Mouse (Mus musculus): ENCODE data around the gene 3110040N11Rik. TPM values are rescaled to one million over a fixed set of nuclear protein-coding genes. Genes with fewer than 3 reads are reported as not detected.
"Not testable (repeated sequence)": the region's sequence is repeated elsewhere in the genome, so short reads cannot be mapped to it uniquely, and the experiment has no call there.

3110040N11Rik gene
- 30.3 and 31.0 TPM in 2 replicates for polyA plus RNA-seq (2015; fragmentation: Nextera tagmentation; extraction: Ambion mirVana)

- DNase-seq (ENCODE audit: low spot score), result peak; percentile 94
- H3K27ac ChIP-seq (ENCODE audit: low read length), result peak within 1 kb of the TSS; percentile 93
- peak within 1 kb of the TSS; percentile 56 for H3K9ac ChIP-seq (replicated peaks; ENCODE audit: low read depth)
- no peaks in the 10 kb centered on the region for H3K9me3 ChIP-seq (ENCODE audit: low read length)
- WGBS, result 2% methylated on average over 37 of the region's 38 CpGs
- H3K36me3 ChIP-seq (ENCODE audit: insufficient read depth, low read length), result no peaks in the 10 kb centered on the region
- H3K4me2 ChIP-seq (replicated peaks; ENCODE audit: low read depth, low read length), result peak within 1 kb of the TSS; percentile 75
- H3K4me1 ChIP-seq (ENCODE audit: insufficient read depth, low read depth, low read length), result no peaks in the 10 kb centered on the region
- ATAC-seq, result peak; percentile 98
- no peaks in the 10 kb centered on the region for H3K27me3 ChIP-seq (replicated peaks; ENCODE audit: insufficient read depth, low read length)
- peak within 1 kb of the TSS; percentile 57 for H3K4me3 ChIP-seq (ENCODE audit: low read depth, low read length)
- peak; percentile 71 for TF ChIP-seq CTCF (IDR thresholded peaks at IDR 0.05)
- TF ChIP-seq EP300 (IDR thresholded peaks at IDR 0.05), result no peak
Observed at GRCm38 (mm10) chr7:81789095-81789757, at the start of gene 3110040N11Rik. 3110040N11Rik (minus strand) TSS chr7:81789478.

GRCm38 (mm10) chr7:81837771-81838170 lies 48.5 kb upstream of the 3110040N11Rik start:
- not testable (repeated sequence) for H3K4me1 ChIP-seq (ENCODE audit: insufficient read depth, low read depth, low read length); H3K27me3 ChIP-seq (replicated peaks; ENCODE audit: insufficient read depth, low read length); H3K36me3 ChIP-seq (ENCODE audit: insufficient read depth, low read length); H3K9me3 ChIP-seq (ENCODE audit: low read length); ATAC-seq; H3K27ac ChIP-seq (ENCODE audit: low read length); H3K9ac ChIP-seq (replicated peaks; ENCODE audit: low read depth); H3K4me2 ChIP-seq (replicated peaks; ENCODE audit: low read depth, low read length); H3K4me3 ChIP-seq (ENCODE audit: low read depth, low read length); DNase-seq (ENCODE audit: low spot score)
- WGBS, result 82% methylated on average over 5 of the region's 5 CpGs

- H3K4me2 ChIP-seq (replicated peaks; ENCODE audit: low read depth, low read length), result no peak overlapping the region
- DNase-seq (ENCODE audit: low spot score) (no peak), ATAC-seq (no peak)
- no peak overlapping the region for H3K27ac ChIP-seq (ENCODE audit: low read length)
- H3K9ac ChIP-seq (replicated peaks; ENCODE audit: low read depth), result no peak overlapping the region
- no peak overlapping the region for H3K4me3 ChIP-seq (ENCODE audit: low read depth, low read length)
- no peaks in the 10 kb centered on the region for H3K36me3 ChIP-seq (ENCODE audit: insufficient read depth, low read length)
- 79% methylated on average over 5 of the region's 5 CpGs for WGBS
- TF ChIP-seq CTCF (IDR thresholded peaks at IDR 0.05) (no peak), EP300 (IDR thresholded peaks at IDR 0.05) (no peak)
- no peaks in the 10 kb centered on the region for H3K27me3 ChIP-seq (replicated peaks; ENCODE audit: insufficient read depth, low read length)
- no peaks in the 10 kb centered on the region for H3K4me1 ChIP-seq (ENCODE audit: insufficient read depth, low read depth, low read length)
- H3K9me3 ChIP-seq (ENCODE audit: low read length), result no peaks in the 10 kb centered on the region
Observed at GRCm38 (mm10) chr7:81835430-81835829, 46.2 kb upstream of the 3110040N11Rik start.

- Histone ChIP-seq H3K4me3 (ENCODE audit: low read depth, low read length) (no peak overlapping the region), H3K9me3 (ENCODE audit: low read length) (no peaks in the 10 kb centered on the region), H3K9ac (replicated peaks; ENCODE audit: low read depth) (no peak overlapping the region), H3K4me1 (ENCODE audit: insufficient read depth, low read depth, low read length) (no peaks in the 10 kb centered on the region), H3K27me3 (replicated peaks; ENCODE audit: insufficient read depth, low read length) (no peaks in the 10 kb centered on the region), H3K27ac (ENCODE audit: low read length) (no peak overlapping the region), H3K36me3 (ENCODE audit: insufficient read depth, low read length) (no peaks in the 10 kb centered on the region), H3K4me2 (replicated peaks; ENCODE audit: low read depth, low read length) (no peak overlapping the region)
- TF ChIP-seq EP300 (IDR thresholded peaks at IDR 0.05) (no peak), CTCF (IDR thresholded peaks at IDR 0.05) (peak; percentile 21; the same call in 1 of the 2 replicates)
- DNase-seq (ENCODE audit: low spot score) (no peak), ATAC-seq (no peak)
Observed at GRCm38 (mm10) chr7:81834847-81835246, 45.6 kb upstream of the 3110040N11Rik start.

- Histone ChIP-seq H3K4me2 (replicated peaks; ENCODE audit: low read depth, low read length) (peak within 1 kb of the TSS; percentile 70), H3K36me3 (ENCODE audit: insufficient read depth, low read length) (no peaks in the 10 kb centered on the region), H3K4me3 (ENCODE audit: low read depth, low read length) (peak within 1 kb of the TSS; percentile 77), H3K9me3 (ENCODE audit: low read length) (no peaks in the 10 kb centered on the region), H3K4me1 (ENCODE audit: insufficient read depth, low read depth, low read length) (peaks cover 14% of the 10 kb centered on the region; the same call in 1 of the 2 replicates), H3K9ac (replicated peaks; ENCODE audit: low read depth) (peak within 1 kb of the TSS; percentile 63), H3K27ac (ENCODE audit: low read length) (peak within 1 kb of the TSS; percentile 94), H3K27me3 (replicated peaks; ENCODE audit: insufficient read depth, low read length) (no peaks in the 10 kb centered on the region)
- WGBS, result 1% methylated on average over 28 of the region's 58 CpGs
- peak; percentile 95 for DNase-seq (ENCODE audit: low spot score)
- TF ChIP-seq EP300 (IDR thresholded peaks at IDR 0.05) (no peak), CTCF (IDR thresholded peaks at IDR 0.05) (no peak)
- ATAC-seq, result peak; percentile 97
Observed at GRCm38 (mm10) chr7:81829379-81829894, 40.2 kb upstream of the 3110040N11Rik start, which contains the start of gene Btbd1. Btbd1 (minus strand) TSS chr7:81829431.

- peak; percentile 71 for ATAC-seq
- peak overlapping the region; percentile 63 for H3K9ac ChIP-seq (replicated peaks; ENCODE audit: low read depth)
- H3K27me3 ChIP-seq (replicated peaks; ENCODE audit: insufficient read depth, low read length), result no peaks in the 10 kb centered on the region
- TF ChIP-seq CTCF (IDR thresholded peaks at IDR 0.05) (no peak), EP300 (IDR thresholded peaks at IDR 0.05) (no peak)
- peak overlapping the region; percentile 77 for H3K4me3 ChIP-seq (ENCODE audit: low read depth, low read length)
- WGBS, result under 1% methylated on average over 59 of the region's 91 CpGs
- H3K27ac ChIP-seq (ENCODE audit: low read length), result peak overlapping the region; percentile 94
- H3K4me2 ChIP-seq (replicated peaks; ENCODE audit: low read depth, low read length), result peak overlapping the region; percentile 70
- no peaks in the 10 kb centered on the region for H3K36me3 ChIP-seq (ENCODE audit: insufficient read depth, low read length)
- peak; percentile 58 for DNase-seq (ENCODE audit: low spot score)
- no peaks in the 10 kb centered on the region for H3K9me3 ChIP-seq (ENCODE audit: low read length)
- peaks cover 14% of the 10 kb centered on the region; the same call in 1 of the 2 replicates for H3K4me1 ChIP-seq (ENCODE audit: insufficient read depth, low read depth, low read length)
Observed at GRCm38 (mm10) chr7:81828681-81829378, 39.6 kb upstream of the 3110040N11Rik start.
